Mouse (Mus musculus): Measurements from ENCODE around the gene Tmprss11d. TPM values are rescaled to one million over a fixed set of nuclear protein-coding genes. Genes with fewer than 3 reads are reported as not detected.

Gene Tmprss11d
- polyA plus RNA-seq (2014; fragmentation: Nextera tagmentation; extraction: Ambion mirVana): not detected in 2 replicates

GRCm38 (mm10) chr5:86373320-86373719, at the start of gene Tmprss11d:
TSS of gene Tmprss11d (minus strand) at chr5:86373420.
- H3K27ac ChIP-seq (ENCODE audit: low read depth, low read length): no peak within 1 kb of the TSS
- DNase-seq (ENCODE audit: low spot score): no peak
- H3K4me1 ChIP-seq (replicated peaks; ENCODE audit: control insufficient read depth, insufficient read depth, low read length): no peaks in the 10 kb centered on the region
- no peaks in the 10 kb centered on the region for H3K36me3 ChIP-seq (ENCODE audit: control insufficient read depth, insufficient read depth, low read length)
- no peaks in the 10 kb centered on the region for H3K27me3 ChIP-seq (replicated peaks; ENCODE audit: control insufficient read depth, insufficient read depth, low read length)
- no peaks in the 10 kb centered on the region for H3K9me3 ChIP-seq (ENCODE audit: control insufficient read depth, low read length)
- no peak within 1 kb of the TSS for H3K4me2 ChIP-seq
- ATAC-seq (replicated peaks; ENCODE audit: low FRiP score): no peak
- no peak within 1 kb of the TSS for H3K4me3 ChIP-seq (ENCODE audit: low read depth, low read length)
- WGBS: 63% methylated on average over 3 of the region's 3 CpGs
- no peak within 1 kb of the TSS for H3K9ac ChIP-seq (ENCODE audit: low read depth, low read length)

- WGBS: 51% methylated on average over 3 of the region's 3 CpGs
- ATAC-seq (replicated peaks; ENCODE audit: low FRiP score): no peak
Measured at GRCm38 (mm10) chr5:86421323-86422028, 48.3 kb upstream of the Tmprss11d start.

GRCm38 (mm10) chr5:86419494-86419893, 46.3 kb upstream of the Tmprss11d start:
- no peak overlapping the region for H3K4me2 ChIP-seq
- no peak overlapping the region for H3K27ac ChIP-seq (ENCODE audit: low read depth, low read length)
- H3K4me3 ChIP-seq (ENCODE audit: low read depth, low read length): no peak overlapping the region
- no peaks in the 10 kb centered on the region for H3K36me3 ChIP-seq (ENCODE audit: control insufficient read depth, insufficient read depth, low read length)
- H3K9me3 ChIP-seq (ENCODE audit: control insufficient read depth, low read length): no peaks in the 10 kb centered on the region
- H3K9ac ChIP-seq (ENCODE audit: low read depth, low read length): no peak overlapping the region
- WGBS: 16% methylated on average over 4 of the region's 4 CpGs
- no peak for ATAC-seq (replicated peaks; ENCODE audit: low FRiP score)
- H3K4me1 ChIP-seq (replicated peaks; ENCODE audit: control insufficient read depth, insufficient read depth, low read length): no peaks in the 10 kb centered on the region
- DNase-seq (ENCODE audit: low spot score): no peak
- no peaks in the 10 kb centered on the region for H3K27me3 ChIP-seq (replicated peaks; ENCODE audit: control insufficient read depth, insufficient read depth, low read length)

More at GRCm38 (mm10) chr5:86421323-86422028, 48.3 kb upstream of the Tmprss11d start:
- DNase-seq (ENCODE audit: low spot score): no peak
- no peaks in the 10 kb centered on the region for H3K9me3 ChIP-seq (ENCODE audit: control insufficient read depth, low read length)
- no peak overlapping the region for H3K9ac ChIP-seq (ENCODE audit: low read depth, low read length)
- no peak overlapping the region for H3K4me2 ChIP-seq
- H3K27ac ChIP-seq (ENCODE audit: low read depth, low read length): no peak overlapping the region
- H3K36me3 ChIP-seq (ENCODE audit: control insufficient read depth, insufficient read depth, low read length): no peaks in the 10 kb centered on the region
- H3K27me3 ChIP-seq (replicated peaks; ENCODE audit: control insufficient read depth, insufficient read depth, low read length): no peaks in the 10 kb centered on the region
- no peak overlapping the region for H3K4me3 ChIP-seq (ENCODE audit: low read depth, low read length)
- no peaks in the 10 kb centered on the region for H3K4me1 ChIP-seq (replicated peaks; ENCODE audit: control insufficient read depth, insufficient read depth, low read length)

GRCm38 (mm10) chr5:86414280-86414679, 41.1 kb upstream of the Tmprss11d start:
- Histone ChIP-seq H3K27ac (ENCODE audit: low read depth, low read length) (no peak overlapping the region), H3K4me1 (replicated peaks; ENCODE audit: control insufficient read depth, insufficient read depth, low read length) (no peaks in the 10 kb centered on the region), H3K9ac (ENCODE audit: low read depth, low read length) (no peak overlapping the region), H3K27me3 (replicated peaks; ENCODE audit: control insufficient read depth, insufficient read depth, low read length) (no peaks in the 10 kb centered on the region), H3K9me3 (ENCODE audit: control insufficient read depth, low read length) (no peaks in the 10 kb centered on the region), H3K4me2 (no peak overlapping the region), H3K36me3 (ENCODE audit: control insufficient read depth, insufficient read depth, low read length) (no peaks in the 10 kb centered on the region), H3K4me3 (ENCODE audit: low read depth, low read length) (no peak overlapping the region)
- DNase-seq (ENCODE audit: low spot score) (no peak), ATAC-seq (replicated peaks; ENCODE audit: low FRiP score) (no peak)
- 79% methylated on average over 7 of the region's 7 CpGs for WGBS

- Histone ChIP-seq H3K4me3 (ENCODE audit: low read depth, low read length) (no peak overlapping the region), H3K9ac (ENCODE audit: low read depth, low read length) (no peak overlapping the region), H3K4me2 (no peak overlapping the region), H3K27me3 (replicated peaks; ENCODE audit: control insufficient read depth, insufficient read depth, low read length) (no peaks in the 10 kb centered on the region), H3K4me1 (replicated peaks; ENCODE audit: control insufficient read depth, insufficient read depth, low read length) (no peaks in the 10 kb centered on the region), H3K27ac (ENCODE audit: low read depth, low read length) (no peak overlapping the region), H3K36me3 (ENCODE audit: control insufficient read depth, insufficient read depth, low read length) (no peaks in the 10 kb centered on the region), H3K9me3 (ENCODE audit: control insufficient read depth, low read length) (no peaks in the 10 kb centered on the region)
- ATAC-seq (replicated peaks; ENCODE audit: low FRiP score): no peak
- no peak for DNase-seq (ENCODE audit: low spot score)
- 22% methylated on average over 3 of the region's 3 CpGs for WGBS
Measured at GRCm38 (mm10) chr5:86410815-86411214, 37.6 kb upstream of the Tmprss11d start.

- no peaks in the 10 kb centered on the region for H3K36me3 ChIP-seq (ENCODE audit: control insufficient read depth, insufficient read depth, low read length)
- 81% methylated on average over 2 of the region's 2 CpGs for WGBS
- ATAC-seq (replicated peaks; ENCODE audit: low FRiP score): no peak
- no peak overlapping the region for H3K27ac ChIP-seq (ENCODE audit: low read depth, low read length)
- H3K4me3 ChIP-seq (ENCODE audit: low read depth, low read length): no peak overlapping the region
- no peaks in the 10 kb centered on the region for H3K4me1 ChIP-seq (replicated peaks; ENCODE audit: control insufficient read depth, insufficient read depth, low read length)
- H3K4me2 ChIP-seq: no peak overlapping the region
- no peak for DNase-seq (ENCODE audit: low spot score)
- H3K9ac ChIP-seq (ENCODE audit: low read depth, low read length): no peak overlapping the region
- H3K27me3 ChIP-seq (replicated peaks; ENCODE audit: control insufficient read depth, insufficient read depth, low read length): no peaks in the 10 kb centered on the region
- no peaks in the 10 kb centered on the region for H3K9me3 ChIP-seq (ENCODE audit: control insufficient read depth, low read length)
Measured at GRCm38 (mm10) chr5:86407941-86408340, 34.7 kb upstream of the Tmprss11d start.

- Histone ChIP-seq H3K4me1 (replicated peaks; ENCODE audit: control insufficient read depth, insufficient read depth, low read length) (no peaks in the 10 kb centered on the region), H3K27me3 (replicated peaks; ENCODE audit: control insufficient read depth, insufficient read depth, low read length) (no peaks in the 10 kb centered on the region), H3K27ac (ENCODE audit: low read depth, low read length) (no peak overlapping the region), H3K9me3 (ENCODE audit: control insufficient read depth, low read length) (no peaks in the 10 kb centered on the region), H3K36me3 (ENCODE audit: control insufficient read depth, insufficient read depth, low read length) (no peaks in the 10 kb centered on the region), H3K4me3 (ENCODE audit: low read depth, low read length) (no peak overlapping the region), H3K9ac (ENCODE audit: low read depth, low read length) (no peak overlapping the region), H3K4me2 (no peak overlapping the region)
- ATAC-seq (replicated peaks; ENCODE audit: low FRiP score) (no peak), DNase-seq (ENCODE audit: low spot score) (no peak)
- WGBS: 86% methylated on average over 3 of the region's 3 CpGs
Measured at GRCm38 (mm10) chr5:86407191-86407590, 34.0 kb upstream of the Tmprss11d start.

- H3K4me1 ChIP-seq (replicated peaks; ENCODE audit: control insufficient read depth, insufficient read depth, low read length): no peaks in the 10 kb centered on the region
- DNase-seq (ENCODE audit: low spot score): no peak
- H3K27me3 ChIP-seq (replicated peaks; ENCODE audit: control insufficient read depth, insufficient read depth, low read length): no peaks in the 10 kb centered on the region
- no peak overlapping the region for H3K4me2 ChIP-seq
- no peak for ATAC-seq (replicated peaks; ENCODE audit: low FRiP score)
- 63% methylated on average over 4 of the region's 4 CpGs for WGBS
- no peak overlapping the region for H3K27ac ChIP-seq (ENCODE audit: low read depth, low read length)
- H3K9ac ChIP-seq (ENCODE audit: low read depth, low read length): no peak overlapping the region
- H3K36me3 ChIP-seq (ENCODE audit: control insufficient read depth, insufficient read depth, low read length): no peaks in the 10 kb centered on the region
- no peaks in the 10 kb centered on the region for H3K9me3 ChIP-seq (ENCODE audit: control insufficient read depth, low read length)
- no peak overlapping the region for H3K4me3 ChIP-seq (ENCODE audit: low read depth, low read length)
Measured at GRCm38 (mm10) chr5:86359412-86359985, 13.7 kb downstream of the Tmprss11d start.

- 21% methylated on average over 7 of the region's 7 CpGs for WGBS
- no peak overlapping the region for H3K4me2 ChIP-seq
Measured at GRCm38 (mm10) chr5:86352966-86353365, 20.3 kb downstream of the Tmprss11d start.

More at GRCm38 (mm10) chr5:86352966-86353365, 20.3 kb downstream of the Tmprss11d start:
- H3K27me3 ChIP-seq (replicated peaks; ENCODE audit: control insufficient read depth, insufficient read depth, low read length): no peaks in the 10 kb centered on the region
- H3K36me3 ChIP-seq (ENCODE audit: control insufficient read depth, insufficient read depth, low read length): no peaks in the 10 kb centered on the region
- no peak overlapping the region for H3K4me3 ChIP-seq (ENCODE audit: low read depth, low read length)
- no peak overlapping the region for H3K9ac ChIP-seq (ENCODE audit: low read depth, low read length)
- DNase-seq (ENCODE audit: low spot score) (no peak), ATAC-seq (replicated peaks; ENCODE audit: low FRiP score) (no peak)
- no peak overlapping the region for H3K27ac ChIP-seq (ENCODE audit: low read depth, low read length)
- H3K9me3 ChIP-seq (ENCODE audit: control insufficient read depth, low read length): no peaks in the 10 kb centered on the region
- no peaks in the 10 kb centered on the region for H3K4me1 ChIP-seq (replicated peaks; ENCODE audit: control insufficient read depth, insufficient read depth, low read length)
